Mouse (Mus musculus): ENCODE results near the gene Atrn.

- no peak for TF ChIP-seq POLR2A (IDR thresholded peaks at IDR 0.05; ENCODE audit: low read depth, low read length)
- TF ChIP-seq CTCF (conservative IDR thresholded peaks at IDR 0.05; ENCODE audit: insufficient read depth, insufficient read length, low read depth, low read length): peak; percentile 91
These were observed 44.3 kb downstream of the Atrn start for GRCm38 (mm10) chr2:130950548-130950947.
